Mouse (Mus musculus) kidney, adult 8-10 months (tissue): Measurements from ENCODE around the gene Gpr55.

Experiments
- DNase-seq, 2 experiments: peaks; one replicate each; pipeline ENCODE4 v3.0.0; 2022

Gene Gpr55

GRCm38 (mm10) chr1:85913078-85913755 lies 47.6 kb downstream of the Gpr55 start:
- DNase-seq, result no peak

- DNase-seq, result no peak
These were observed 51.8 kb downstream of the Gpr55 start for GRCm38 (mm10) chr1:85908754-85909590.

GRCm38 (mm10) chr1:85906892-85907291 lies 53.9 kb downstream of the Gpr55 start:
- no peak for DNase-seq

GRCm38 (mm10) chr1:85902108-85902561 lies 58.7 kb downstream of the Gpr55 start:
- DNase-seq, result no peak

GRCm38 (mm10) chr1:85901516-85902107 lies 59.2 kb downstream of the Gpr55 start:
- no peak for DNase-seq

GRCm38 (mm10) chr1:85900521-85901333 lies 60.1 kb downstream of the Gpr55 start:
- no peak for DNase-seq

GRCm38 (mm10) chr1:85899388-85899761 lies 61.4 kb downstream of the Gpr55 start:
- DNase-seq, result no peak

- no peak for DNase-seq
These were observed 61.9 kb downstream of the Gpr55 start for GRCm38 (mm10) chr1:85898761-85899387.

- DNase-seq, result no peak
These were observed 62.7 kb downstream of the Gpr55 start for GRCm38 (mm10) chr1:85897901-85898760.

- no peak for DNase-seq
These were observed 63.8 kb downstream of the Gpr55 start for GRCm38 (mm10) chr1:85896781-85897700.

GRCm38 (mm10) chr1:85896110-85896509 lies 64.7 kb downstream of the Gpr55 start:
- no peak for DNase-seq

- peak; percentile 45 to 54 for DNase-seq
These were observed 65.4 kb downstream of the Gpr55 start for GRCm38 (mm10) chr1:85895391-85895837.

GRCm38 (mm10) chr1:85894748-85895360 lies 66.0 kb downstream of the Gpr55 start:
- peak in 1 of 2 experiments; percentile 13 for DNase-seq

GRCm38 (mm10) chr1:85894231-85894747 lies 66.5 kb downstream of the Gpr55 start, which contains the start of gene Itm2c:
Gene Itm2c, plus strand, starts transcription at chr1:85894281.
- DNase-seq, result peak; percentile 79 to 88
